Mouse (Mus musculus) stomach, embryonic 15.5 days (tissue): ENCODE measurements at regions not wholly inside any gene's neighbourhood (a gene's known extent, or its start where the extent isn't known, plus 50 kb on each side); places are given as distances from the start of the nearest gene placed in this dataset.

Experiments used
- ATAC-seq: fragments of 200-750 bp; cut with Nextera tagmentation; 2 replicates; pipeline ENCODE4 v1.8.0; 2017; ENCODE audit warnings: low read depth, moderate number of reproducible peaks, moderate TSS enrichment; ENCODE audit not compliant: insufficient read depth, low FRiP score
- H3K27ac ChIP-seq: fragments of 300-500 bp; sonication (generic); 2 replicates; pipeline ENCODE4 v1.5.1; 2015; ENCODE audit warnings: mild to moderate bottlenecking, inconsistent platforms
- H3K27me3 ChIP-seq: fragments of 300-500 bp; sonication (generic); replicated peaks from 2 replicates; pipeline ENCODE4 v1.6.1; 2015; ENCODE audit warnings: inconsistent platforms
- H3K36me3 ChIP-seq: fragments of 300-500 bp; sonication (generic); 2 replicates; pipeline ENCODE4 v1.6.1; 2015; ENCODE audit warnings: inconsistent platforms
- H3K4me1 ChIP-seq: fragments of 300-500 bp; sonication (generic); 2 replicates; pipeline ENCODE4 v1.6.1; 2015; ENCODE audit warnings: inconsistent platforms
- H3K4me2 ChIP-seq: fragments of 300-500 bp; sonication (generic); 2 replicates; pipeline ENCODE4 v1.6.1; 2015; ENCODE audit warnings: mild to moderate bottlenecking, inconsistent platforms
- H3K4me3 ChIP-seq: fragments of 300-500 bp; sonication (generic); replicated peaks from 2 replicates; pipeline ENCODE4 v1.5.1; 2015; ENCODE audit warnings: inconsistent platforms
- H3K9ac ChIP-seq: fragments of 300-500 bp; sonication (generic); 2 replicates; pipeline ENCODE4 v1.6.1; 2015; ENCODE audit warnings: inconsistent platforms
- H3K9me3 ChIP-seq: fragments of 300-500 bp; sonication (generic); 2 replicates; pipeline ENCODE4 v1.6.1; 2016; ENCODE audit warnings: inconsistent platforms
- WGBS: fragments of 180-500 bp; shearing (Covaris S2); methylation state at CpG from one replicate; pipeline ENCODE4 v1.1.7; 2015; 5-methylcytosine and 5-hydroxymethylcytosine counted together

GRCm38 (mm10) chr17:45318211-45319076, 115.1 kb downstream of the Cdc5l start:
- Histone ChIP-seq H3K36me3 (no peaks in the 10 kb centered on the region), H3K4me1 (no peaks in the 10 kb centered on the region), H3K4me3 (no peak overlapping the region), H3K9ac (no peak overlapping the region), H3K4me2 (peak overlapping the region; percentile 43), H3K27me3 (no peaks in the 10 kb centered on the region), H3K27ac (no peak overlapping the region), H3K9me3 (no peaks in the 10 kb centered on the region)
- no peak for ATAC-seq
- WGBS, result 43% methylated on average over 25 of the region's 25 CpGs

- ATAC-seq, result peak; percentile 31; the same call in 1 of the 2 replicates
- WGBS, result 37% methylated on average over 5 of the region's 5 CpGs
These were observed 120.8 kb downstream of the Cdc5l start for GRCm38 (mm10) chr17:45312510-45313266.

DNA sequence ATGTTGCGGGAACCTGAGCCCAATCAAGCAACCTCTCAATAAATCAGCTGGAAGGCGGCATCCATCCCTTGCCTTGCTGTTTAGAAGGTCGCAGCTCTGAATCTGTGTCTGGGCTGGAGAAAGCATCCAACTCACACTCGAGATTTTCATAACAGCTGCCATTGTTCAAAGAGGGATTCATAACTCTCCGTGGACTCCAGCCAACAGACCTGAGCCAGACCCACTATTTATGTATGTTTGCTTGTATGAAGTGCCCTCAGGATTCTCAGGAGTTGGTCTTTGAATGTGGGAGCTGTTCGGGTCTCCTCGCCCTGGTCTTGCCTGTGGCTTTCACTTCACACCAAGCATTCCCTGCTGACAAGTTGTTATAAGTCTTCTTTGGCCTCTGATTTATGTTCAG, 127.0 kb downstream of the Cdc5l start:
- no peak for ATAC-seq
- no peak overlapping the region for H3K27ac ChIP-seq
- H3K36me3 ChIP-seq, result no peaks in the 10 kb centered on the region
- no peaks in the 10 kb centered on the region for H3K27me3 ChIP-seq
- no peaks in the 10 kb centered on the region for H3K4me1 ChIP-seq
- 57% methylated on average over 7 of the region's 7 CpGs for WGBS
- no peak overlapping the region for H3K9ac ChIP-seq
- no peak overlapping the region for H3K4me2 ChIP-seq
- no peaks in the 10 kb centered on the region for H3K9me3 ChIP-seq
- H3K4me3 ChIP-seq, result no peak overlapping the region

More at GRCm38 (mm10) chr17:45312510-45313266, 120.8 kb downstream of the Cdc5l start:
- H3K4me1 ChIP-seq, result no peaks in the 10 kb centered on the region
- no peak overlapping the region for H3K27ac ChIP-seq
- no peaks in the 10 kb centered on the region for H3K27me3 ChIP-seq
- H3K36me3 ChIP-seq, result no peaks in the 10 kb centered on the region
- no peak overlapping the region for H3K9ac ChIP-seq
- H3K9me3 ChIP-seq, result no peaks in the 10 kb centered on the region
- no peak overlapping the region for H3K4me3 ChIP-seq
- H3K4me2 ChIP-seq, result no peak overlapping the region

DNA sequence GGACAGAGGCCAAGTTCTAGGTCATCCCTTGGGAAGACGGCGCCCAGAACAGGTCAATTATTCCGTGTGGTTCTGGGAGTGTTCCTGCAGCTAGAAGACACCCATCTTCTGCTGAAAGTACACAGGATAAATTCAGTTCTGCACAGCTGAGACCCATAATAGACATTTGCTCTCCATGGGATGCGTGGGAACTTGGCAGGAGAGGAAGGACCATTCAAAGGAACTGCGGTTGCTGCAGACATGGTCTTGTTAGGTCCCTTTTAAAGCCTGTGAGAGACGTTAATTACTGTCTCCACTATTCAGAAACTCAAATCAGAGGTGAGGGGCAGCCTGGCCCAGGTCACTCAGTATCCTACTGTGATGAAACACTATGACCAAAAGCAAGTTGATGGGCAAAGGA, 130.4 kb downstream of the Cdc5l start:
- H3K4me2 ChIP-seq, result no peak overlapping the region
- no peaks in the 10 kb centered on the region for H3K36me3 ChIP-seq
- peaks cover 3% of the 10 kb centered on the region; the same call in 1 of the 2 replicates for H3K4me1 ChIP-seq
- no peak overlapping the region for H3K27ac ChIP-seq
- H3K4me3 ChIP-seq, result no peak overlapping the region
- H3K27me3 ChIP-seq, result no peaks in the 10 kb centered on the region
- no peak overlapping the region for H3K9ac ChIP-seq
- 81% methylated on average over 6 of the region's 6 CpGs for WGBS
- H3K9me3 ChIP-seq, result no peaks in the 10 kb centered on the region
- ATAC-seq, result no peak

GRCm38 (mm10) chr17:45298355-45298754, 135.2 kb downstream of the Cdc5l start:
- no peak overlapping the region for H3K27ac ChIP-seq
- no peaks in the 10 kb centered on the region for H3K9me3 ChIP-seq
- ATAC-seq, result no peak
- H3K27me3 ChIP-seq, result no peaks in the 10 kb centered on the region
- peaks cover 4% of the 10 kb centered on the region; the same call in 1 of the 2 replicates for H3K4me1 ChIP-seq
- H3K4me2 ChIP-seq, result no peak overlapping the region
- H3K9ac ChIP-seq, result no peak overlapping the region
- H3K36me3 ChIP-seq, result no peaks in the 10 kb centered on the region
- H3K4me3 ChIP-seq, result no peak overlapping the region
- 23% methylated on average over 4 of the region's 4 CpGs for WGBS

DNA sequence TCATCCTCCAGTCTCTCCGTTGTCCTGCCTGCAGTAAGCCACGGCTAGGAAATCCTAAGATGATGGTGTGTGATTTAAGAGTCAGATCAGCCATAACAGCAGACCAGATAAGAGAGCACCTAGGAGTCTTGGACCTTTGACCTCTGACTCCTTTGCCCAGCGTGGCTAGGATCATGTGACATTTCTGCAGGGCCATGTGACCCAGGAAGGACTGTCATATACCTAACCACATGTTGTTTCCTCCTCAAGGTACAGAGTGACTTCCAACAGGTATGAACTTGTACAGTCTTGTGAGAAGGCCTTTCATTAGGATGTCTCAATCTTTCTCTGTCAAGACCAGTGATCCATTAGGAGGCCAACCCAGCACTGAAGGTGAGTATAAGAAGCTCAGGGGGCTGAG, 135.7 kb downstream of the Cdc5l start:
- Histone ChIP-seq H3K4me2 (no peak overlapping the region), H3K9ac (no peak overlapping the region), H3K36me3 (no peaks in the 10 kb centered on the region), H3K27me3 (no peaks in the 10 kb centered on the region), H3K27ac (no peak overlapping the region), H3K9me3 (no peaks in the 10 kb centered on the region), H3K4me1 (peaks cover 4% of the 10 kb centered on the region; the same call in 1 of the 2 replicates), H3K4me3 (no peak overlapping the region)
- WGBS, result 64% methylated on average over 3 of the region's 3 CpGs
- no peak for ATAC-seq

DNA sequence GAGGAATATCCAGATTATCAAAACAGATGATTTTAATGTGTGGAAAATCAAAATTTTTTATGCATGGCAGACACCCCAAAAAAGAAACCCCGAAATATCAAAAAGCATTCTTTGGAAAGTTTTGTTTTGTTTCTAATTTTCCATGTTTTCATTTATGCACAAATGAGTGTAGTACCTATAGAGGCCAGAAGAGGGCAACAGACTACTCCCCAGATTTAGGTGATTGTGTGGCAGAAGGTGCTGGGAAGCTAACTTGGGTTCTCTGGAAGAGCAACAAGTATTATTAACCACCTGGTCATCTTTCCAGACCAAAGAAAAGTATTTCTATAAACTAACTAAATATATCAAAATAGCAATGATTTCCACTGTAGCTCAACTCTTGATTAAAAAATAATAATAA, 137.2 kb downstream of the Cdc5l start:
- Histone ChIP-seq H3K27ac (no peak overlapping the region), H3K9ac (no peak overlapping the region), H3K4me1 (peaks cover 4% of the 10 kb centered on the region; the same call in 1 of the 2 replicates), H3K4me2 (no peak overlapping the region), H3K9me3 (no peaks in the 10 kb centered on the region), H3K4me3 (no peak overlapping the region), H3K27me3 (no peaks in the 10 kb centered on the region), H3K36me3 (no peaks in the 10 kb centered on the region)
- 85% methylated on average over 1 of the region's 1 CpGs for WGBS
- ATAC-seq, result no peak

- ATAC-seq, result no peak
- Histone ChIP-seq H3K36me3 (no peaks in the 10 kb centered on the region), H3K4me2 (no peak overlapping the region), H3K27ac (no peak overlapping the region), H3K9me3 (no peaks in the 10 kb centered on the region), H3K9ac (no peak overlapping the region), H3K27me3 (no peaks in the 10 kb centered on the region), H3K4me1 (peaks cover 4% of the 10 kb centered on the region; the same call in 1 of the 2 replicates), H3K4me3 (no peak overlapping the region)
- WGBS, result 60% methylated on average over 4 of the region's 4 CpGs
These were observed 138.7 kb downstream of the Cdc5l start for GRCm38 (mm10) chr17:45294886-45295285.

DNA sequence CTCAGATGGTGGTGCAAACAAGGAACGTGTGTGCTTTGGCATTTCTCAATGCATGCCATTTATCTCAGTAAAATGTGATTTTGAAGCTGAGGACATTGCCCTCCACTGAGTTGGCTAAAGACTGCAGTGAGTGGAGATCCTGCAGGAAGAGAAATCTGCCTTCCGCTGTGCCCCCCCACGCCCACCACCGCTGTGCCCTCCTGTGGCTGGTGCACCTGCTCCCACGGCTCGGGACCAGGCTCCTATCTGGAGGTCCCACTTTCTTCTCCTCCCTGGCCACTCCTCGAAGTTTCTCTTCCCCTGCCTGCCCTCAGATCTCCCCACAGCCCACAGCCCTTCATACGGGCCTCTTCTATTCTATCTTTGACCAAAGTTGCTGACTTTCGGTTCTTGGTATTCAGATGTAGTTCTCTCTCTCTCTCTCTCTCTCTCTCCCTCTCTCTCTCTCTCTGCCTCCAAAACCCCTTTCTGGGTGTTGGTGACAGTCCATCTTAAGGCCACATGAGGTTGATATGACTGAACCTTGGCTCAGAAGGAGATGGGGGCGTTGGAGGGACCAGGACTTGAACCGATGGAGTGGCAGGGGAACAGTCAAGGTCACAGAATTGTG, 139.2 kb downstream of the Cdc5l start:
- H3K4me2 ChIP-seq, result no peak overlapping the region
- 77% methylated on average over 11 of the region's 11 CpGs for WGBS
- H3K4me1 ChIP-seq, result peaks cover 4% of the 10 kb centered on the region; the same call in 1 of the 2 replicates
- H3K4me3 ChIP-seq, result no peak overlapping the region
- no peak for ATAC-seq
- H3K9ac ChIP-seq, result no peak overlapping the region
- H3K27ac ChIP-seq, result no peak overlapping the region
- no peaks in the 10 kb centered on the region for H3K27me3 ChIP-seq
- H3K9me3 ChIP-seq, result no peaks in the 10 kb centered on the region
- no peaks in the 10 kb centered on the region for H3K36me3 ChIP-seq

- WGBS, result 77% methylated on average over 7 of the region's 7 CpGs
- ATAC-seq, result no peak
These were observed 140.7 kb downstream of the Cdc5l start for GRCm38 (mm10) chr17:45292883-45293282.

DNA sequence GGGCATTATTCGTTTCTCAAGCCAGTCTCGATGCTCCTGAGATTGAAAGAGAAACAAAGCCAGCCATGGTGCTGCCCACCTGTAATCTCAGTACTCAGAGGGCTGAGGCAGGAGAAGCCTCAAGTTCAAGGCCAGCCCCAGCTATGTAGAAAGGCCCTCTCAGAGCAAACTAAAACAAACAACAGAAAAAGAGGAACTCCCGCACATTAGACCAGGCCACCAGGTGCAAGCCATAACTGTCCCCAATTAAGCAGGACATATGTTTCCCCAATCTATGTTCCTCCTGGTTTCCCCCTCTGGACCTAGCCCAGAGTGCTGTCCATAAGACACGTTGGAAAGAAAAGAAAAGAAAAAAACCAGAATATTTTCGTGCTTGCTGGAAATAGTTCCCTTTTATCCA, 142.5 kb downstream of the Cdc5l start:
- Histone ChIP-seq H3K4me3 (no peak overlapping the region), H3K4me1 (no peaks in the 10 kb centered on the region), H3K36me3 (no peaks in the 10 kb centered on the region), H3K27me3 (no peaks in the 10 kb centered on the region), H3K27ac (no peak overlapping the region), H3K9ac (no peak overlapping the region), H3K9me3 (no peaks in the 10 kb centered on the region), H3K4me2 (no peak overlapping the region)
- ATAC-seq, result no peak
- 73% methylated on average over 5 of the region's 5 CpGs for WGBS

More at GRCm38 (mm10) chr17:45292883-45293282, 140.7 kb downstream of the Cdc5l start:
- no peaks in the 10 kb centered on the region for H3K36me3 ChIP-seq
- no peaks in the 10 kb centered on the region for H3K9me3 ChIP-seq
- H3K9ac ChIP-seq, result no peak overlapping the region
- H3K27ac ChIP-seq, result no peak overlapping the region
- H3K4me3 ChIP-seq, result no peak overlapping the region
- no peaks in the 10 kb centered on the region for H3K27me3 ChIP-seq
- H3K4me2 ChIP-seq, result no peak overlapping the region
- no peaks in the 10 kb centered on the region for H3K4me1 ChIP-seq
